ENCODE assay signal across 8 mouse cellular contexts in the genomic region with DNA sequence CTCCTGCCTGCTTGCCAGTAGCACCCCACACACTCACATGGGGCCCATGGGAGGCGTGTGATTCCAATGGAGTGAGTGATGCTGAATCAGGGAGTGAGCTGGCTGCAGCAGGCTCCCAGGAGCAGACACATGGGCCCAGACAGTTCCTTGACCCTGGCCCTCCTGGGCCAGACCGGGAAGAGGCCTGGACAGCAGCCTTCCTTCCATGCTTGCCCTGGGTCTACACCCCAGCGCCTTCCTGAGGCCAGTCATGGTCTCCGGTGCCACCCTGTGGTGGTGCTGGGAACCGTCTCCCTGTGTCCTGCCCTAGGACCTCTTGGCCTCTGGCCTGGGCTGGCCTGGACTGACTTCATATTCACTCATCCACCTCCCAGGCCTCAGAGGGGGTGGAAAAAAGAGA. TPM values are rescaled to one million over a fixed set of nuclear protein-coding genes. Genes with fewer than 3 reads are reported as not detected.
DNase-seq lines count a peak whose midpoint lies in the region; ATAC-seq and TF ChIP-seq lines count a peak whose summit lies in the region.

No protein-coding gene starts in this region.

- no peaks in the 10 kb centered on the region for H3K27me3 ChIP-seq in kidney, adult 2 months (replicated peaks; ENCODE audit: control insufficient read depth, insufficient read depth, low read length)
- no peaks in the 10 kb centered on the region for H3K27me3 ChIP-seq in limb, embryonic 11.5 days (ENCODE audit: control insufficient read depth, insufficient read depth, low read length)

- H3K9me3 ChIP-seq in limb, embryonic 11.5 days (ENCODE audit: control insufficient read depth, low read length), result no peaks in the 10 kb centered on the region

- ATAC-seq in common myeloid progenitor, adult 5-6 weeks (replicated peaks; ENCODE audit: low read depth, poor library complexity, severe bottlenecking), result peak; percentile 78
- no peak for ATAC-seq in limb, embryonic 11.5 days (ENCODE audit: insufficient number of reproducible peaks, low FRiP score, low TSS enrichment, low read depth)

- DNase-seq in urinary bladder, adult 18-20 months (ENCODE audit: low spot score in 2 of 2), result peak; percentile 55 to 76
- DNase-seq in urinary bladder, postnatal 10 days (ENCODE audit: low spot score), result no peak
- peak; percentile 82 to 88 for DNase-seq in gastrocnemius, postnatal 36 days
- peak; percentile 77 for DNase-seq in kidney, adult 2 months
- peak; percentile 74 for DNase-seq in limb, embryonic 11.5 days (ENCODE audit: low spot score)
- DNase-seq in neural tube, embryonic 10.5 days (ENCODE audit: extremely low spot score, low spot score), result peak; percentile 76
- peak; percentile 23 for DNase-seq in thymus, postnatal 25 days

- H3K27ac ChIP-seq in kidney, adult 2 months (ENCODE audit: insufficient read depth, low read depth, low read length), result no peak overlapping the region
- H3K27ac ChIP-seq in limb, embryonic 11.5 days (replicated peaks; ENCODE audit: low read depth, low read length), result no peak overlapping the region

- H3K9ac ChIP-seq in limb, embryonic 11.5 days (ENCODE audit: low read length), result no peak overlapping the region

- no peaks in the 10 kb centered on the region for H3K4me1 ChIP-seq in kidney, adult 2 months (ENCODE audit: control insufficient read depth, insufficient read depth, low read length)
- 0 out of 2 replicates have a peak, but pooled peaks cover 3% of the 10 kb centered on the region for H3K4me1 ChIP-seq in limb, embryonic 11.5 days (ENCODE audit: control insufficient read depth, insufficient read depth, low read length)

- TF ChIP-seq POLR2A in kidney, adult 2 months (IDR thresholded peaks at IDR 0.05; ENCODE audit: low read depth, low read length), result no peak

- intact Hi-C loops in gastrocnemius, postnatal 36 days (cut with DNase I), result loop anchor here (1.0 to 2.0 kb wide), 2 partner anchors 60 to 463 kb away; no protein-coding TSS in a partner anchor

- 36% methylated on average over 5 of the region's 5 CpGs for WGBS in kidney, adult 2 months
- 29% methylated on average over 5 of the region's 5 CpGs for WGBS in limb, embryonic 11.5 days

- peak; percentile 94 for TF ChIP-seq CTCF in kidney, adult 2 months (conservative IDR thresholded peaks at IDR 0.05; ENCODE audit: insufficient read depth, insufficient read length, low read depth, low read length)

- H3K4me3 ChIP-seq in kidney, adult 2 months (ENCODE audit: insufficient read depth, low read depth, low read length), result no peak overlapping the region
- no peak overlapping the region for H3K4me3 ChIP-seq in limb, embryonic 11.5 days (ENCODE audit: low read depth, low read length)

- no peaks in the 10 kb centered on the region for H3K36me3 ChIP-seq in kidney, adult 2 months (ENCODE audit: control insufficient read depth, insufficient read depth, low read length)
- no peaks in the 10 kb centered on the region for H3K36me3 ChIP-seq in limb, embryonic 11.5 days (ENCODE audit: control insufficient read depth, insufficient read depth, low read length)

- no peak overlapping the region for H3K4me2 ChIP-seq in limb, embryonic 11.5 days (ENCODE audit: low read depth, severe bottlenecking)

RNA-seq across cellular contexts. Expression of a gene that starts 58.1 kb away (rescaled TPM):
- total RNA-seq in common myeloid progenitor, adult 5-6 weeks (2017), result 0.44 and 0.78 TPM in 2 replicates
- total RNA-seq in gastrocnemius, postnatal 36 days (2021), result 1 to 10 TPM; 1.8 to 2.3 TPM
- 26.5 and 27.6 TPM in 2 replicates for polyA plus RNA-seq in kidney, adult 2 months (2012; rRNA removed)
- 4.1 and 4.7 TPM in 2 replicates for polyA plus RNA-seq in limb, embryonic 11.5 days (2014; fragmentation: Nextera tagmentation; extraction: Ambion mirVana)
